ENCODE assay signal across 8 mouse cellular contexts in genomic region chr9:15434279-15434678, GRCm38 (mm10). TPM values are rescaled to one million over a fixed set of nuclear protein-coding genes. Genes with fewer than 3 reads are reported as not detected.
DNase-seq lines count a peak whose midpoint lies in the region; ATAC-seq and TF ChIP-seq lines count a peak whose summit lies in the region.
"Not testable (repeated sequence)": the region's sequence is repeated elsewhere in the genome, so short reads cannot be mapped to it uniquely, and the experiment has no call there.

No protein-coding gene starts in this region.

- not testable (repeated sequence) for H3K79me2 ChIP-seq in CH12.LX (replicated peaks; ENCODE audit: control insufficient read depth, extremely low read depth, insufficient read depth, poor library complexity, severe bottlenecking)

- 65% methylated on average over 11 of the region's 11 CpGs for WGBS in forebrain, embryonic 16.5 days
- WGBS in hindbrain, embryonic 11.5 days = 60% methylated on average over 11 of the region's 11 CpGs
- WGBS in liver, postnatal 0 days (ENCODE audit: insufficient replicate concordance) = 64% methylated on average over 11 of the region's 11 CpGs

- dilution Hi-C loops in CH12.LX (cut with MboI; ENCODE audit: extremely low pct_ligation_motif_present, extremely low pct_unique_long_range_greater_than_20kb, low sequenced_read_pairs) = not testable (repeated sequence)

- peak; percentile 61 for TF ChIP-seq RAD21 in CH12.LX (IDR thresholded peaks at IDR 0.05; ENCODE audit: low read depth, low read length)

- H3K4me1 ChIP-seq in CH12.LX (ENCODE audit: control insufficient read depth in 1 of 2, insufficient read depth in 2 of 2); forebrain, embryonic 16.5 days (replicated peaks; ENCODE audit: control insufficient read depth, insufficient read depth, low read length); hindbrain, embryonic 11.5 days (replicated peaks; ENCODE audit: control insufficient read depth, insufficient read depth, low read length); liver, postnatal 0 days (ENCODE audit: insufficient read depth): not testable (repeated sequence)

- not testable (repeated sequence) for H3K27ac ChIP-seq in CH12.LX (ENCODE audit: insufficient read depth, low read depth); forebrain, embryonic 16.5 days (ENCODE audit: low read length); hindbrain, embryonic 11.5 days (ENCODE audit: low read depth, low read length); liver, postnatal 0 days (ENCODE audit: low read depth)

- peak in 1 of 2 experiments; percentile 68; a peak in 3 of 4 replicates for TF ChIP-seq CTCF in CH12.LX (conservative IDR thresholded peaks at IDR 0.05 in 1 of 2, IDR thresholded peaks at IDR 0.05 in 1 of 2; ENCODE audit: low read depth in 2 of 2, low read length in 2 of 2)
- peak; percentile 40 for TF ChIP-seq CTCF in liver, postnatal 0 days (IDR thresholded peaks at IDR 0.05; ENCODE audit: low read depth)

- in situ Hi-C loops in CH12.LX (cut with MboI; ENCODE audit: low pct_ligation_motif_present, low pct_unique_long_range_greater_than_20kb, low sequenced_read_pairs) = loop anchor here (25.0 kb wide), 1 partner anchor 428 kb away; the partner anchor contains the start of gene Mtnr1b

- peak; percentile 94 for DNase-seq in CH12.LX (ENCODE audit: extremely low read depth)
- peak; percentile 67 for DNase-seq in ZHBTc4 (ENCODE audit: low read depth, low spot score)
- peak; percentile 46 to 67 for DNase-seq in cerebellum, postnatal 10 days
- peak; percentile 25 for DNase-seq in hindbrain, embryonic 11.5 days (ENCODE audit: low spot score)
- peak; percentile 4 to 31 for DNase-seq in kidney, postnatal 36 days
- not testable (repeated sequence) for DNase-seq in liver, postnatal 0 days
- peak; percentile 2 for DNase-seq in right cerebral cortex, adult 18-20 months

- H3K9ac ChIP-seq in CH12.LX (ENCODE audit: insufficient read depth, low read depth); forebrain, embryonic 16.5 days (replicated peaks; ENCODE audit: low read depth, low read length); hindbrain, embryonic 11.5 days (ENCODE audit: low read depth, low read length); liver, postnatal 0 days (replicated peaks): not testable (repeated sequence)

- 0 out of 2 replicates have a peak overlapping the region, but pooled peaks have one; percentile 2 for H3K4me2 ChIP-seq in CH12.LX (ENCODE audit: insufficient read depth, low read depth, poor library complexity, severe bottlenecking)
- not testable (repeated sequence) for H3K4me2 ChIP-seq in forebrain, embryonic 16.5 days (ENCODE audit: low read length); hindbrain, embryonic 11.5 days (replicated peaks; ENCODE audit: low read depth, low read length); liver, postnatal 0 days (ENCODE audit: low read depth, low read length)

- TF ChIP-seq EP300 in CH12.LX (IDR thresholded peaks at IDR 0.05; ENCODE audit: low read length); liver, postnatal 0 days (IDR thresholded peaks at IDR 0.05; ENCODE audit: low read depth): not testable (repeated sequence)

- H3K9me3 ChIP-seq in CH12.LX (replicated peaks; ENCODE audit: low read length); forebrain, embryonic 16.5 days (ENCODE audit: control insufficient read depth, low read length); hindbrain, embryonic 11.5 days (ENCODE audit: control insufficient read depth, low read length); liver, postnatal 0 days (ENCODE audit: low read length): not testable (repeated sequence)

- H3K36me3 ChIP-seq in CH12.LX (replicated peaks in 1 of 2; ENCODE audit: control insufficient read depth in 1 of 2, insufficient read depth in 1 of 2, low read length in 1 of 2); forebrain, embryonic 16.5 days (ENCODE audit: control insufficient read depth, insufficient read depth); hindbrain, embryonic 11.5 days (ENCODE audit: control insufficient read depth, insufficient read depth, low read length); liver, postnatal 0 days (replicated peaks; ENCODE audit: insufficient read depth, low read length): not testable (repeated sequence)

- H3K4me3 ChIP-seq in CH12.LX (replicated peaks in 1 of 3; ENCODE audit: low read depth in 2 of 3, low read length in 2 of 3, poor library complexity in 1 of 3); forebrain, embryonic 16.5 days (replicated peaks; ENCODE audit: low read length); hindbrain, embryonic 11.5 days (ENCODE audit: low read depth, low read length); liver, postnatal 0 days (ENCODE audit: low read depth, low read length): not testable (repeated sequence)

- not testable (repeated sequence) for H3K27me3 ChIP-seq in CH12.LX (replicated peaks); forebrain, embryonic 16.5 days (replicated peaks; ENCODE audit: control insufficient read depth, insufficient read depth, low read length); hindbrain, embryonic 11.5 days (ENCODE audit: control insufficient read depth, insufficient read depth, low read length); liver, postnatal 0 days (ENCODE audit: insufficient read depth, low read length)

- ATAC-seq in forebrain, embryonic 16.5 days = peak; percentile 36; the same call in 1 of the 2 replicates
- not testable (repeated sequence) for ATAC-seq in hindbrain, embryonic 11.5 days (ENCODE audit: low FRiP score); liver, postnatal 0 days

- TF ChIP-seq POLR2A in CH12.LX (IDR thresholded peaks at IDR 0.05; ENCODE audit: low read depth, low read length) = peak; percentile 48; the same call in 1 of the 2 replicates

TF ChIP-seq in CH12.LX, 34 proteins besides CTCF, POLR2A, EP300 and RAD21:
- TF ChIP-seq MAX (IDR thresholded peaks at IDR 0.05; ENCODE audit: low read length) (0 out of 2 replicates have a peak, but pooled peaks have one; percentile 37), SMC3 (IDR thresholded peaks at IDR 0.05; ENCODE audit: low read depth, low read length) (peak; percentile 61), TBP (conservative IDR thresholded peaks at IDR 0.05; ENCODE audit: low read depth, low read length) (peak; percentile 91), JUND (conservative IDR thresholded peaks at IDR 0.05; ENCODE audit: low read depth, low read length) (0 out of 2 replicates have a peak, but pooled peaks have one; percentile 14), KAT2A (IDR thresholded peaks at IDR 0.05; ENCODE audit: insufficient replicate concordance, low read length) (0 out of 2 replicates have a peak, but pooled peaks have one; percentile 60), E2F4 (IDR thresholded peaks at IDR 0.05; ENCODE audit: insufficient replicate concordance, low read depth, low read length) (peak; percentile 97), NELFE (IDR thresholded peaks at IDR 0.05; ENCODE audit: low read depth, low read length) (peak; percentile 57), MYC (IDR thresholded peaks at IDR 0.05; ENCODE audit: low read depth, low read length) (peak; percentile 62; the same call in 1 of the 2 replicates), NRF1 (IDR thresholded peaks at IDR 0.05; ENCODE audit: low read depth, low read length) (peak; percentile 79)

RNA-seq across cellular contexts. Expression of gene Smco4, which starts 59.0 kb away (rescaled TPM):
- total RNA-seq in CH12.LX (2012; rRNA removed) (46.2 and 49.6 TPM in 2 replicates), CH12.LX (2014; rRNA removed) (24.8 and 26.9 TPM in 2 replicates)
- polyA plus RNA-seq in CH12.LX (2012; ENCODE audit: insufficient read length, low read depth) = 64.4 and 65.6 TPM in 2 replicates
- 1.0 and 1.8 TPM in 2 replicates for polyA plus RNA-seq in forebrain, embryonic 16.5 days (2015; fragmentation: Nextera tagmentation; extraction: Ambion mirVana)
- polyA plus RNA-seq in hindbrain, embryonic 11.5 days (2014; fragmentation: Nextera tagmentation; extraction: Ambion mirVana) = 2.0 and 2.8 TPM in 2 replicates
- polyA plus RNA-seq in liver, postnatal 0 days (2015; fragmentation: Nextera tagmentation; extraction: Ambion mirVana) = 0.96 and 1.3 TPM in 2 replicates

Comparison
In these comparisons a context has a peak if more than half of its experiments do, and no peak if none do; other contexts are left out.
1. RNA of gene Smco4, which starts 59.0 kb away (polyA plus RNA-seq): 64.4 to 65.6 TPM in CH12.LX; 2.0 to 2.8 TPM in hindbrain, embryonic 11.5 days, 1.0 to 1.8 TPM in forebrain, embryonic 16.5 days and 0.96 to 1.3 TPM in liver, postnatal 0 days; every median in the first group is over 10 times any median in the second.